Mouse (Mus musculus) erythroblast, embryonic 14.5 days (primary cell): ENCODE measurements at regions not wholly inside any gene's neighbourhood (a gene's known extent, or its start where the extent isn't known, plus 50 kb on each side); places are given as distances from the start of the nearest gene placed in this dataset.

Experiments used
- H3K27me3 ChIP-seq: 2 replicates; pipeline ENCODE4 v1.6.1; 2012; ENCODE audit warnings: inconsistent platforms; ENCODE audit not compliant: control insufficient read depth
- H3K36me3 ChIP-seq: 2 replicates; pipeline ENCODE4 v1.6.1; 2012; ENCODE audit warnings: mild to moderate bottlenecking, inconsistent platforms; ENCODE audit not compliant: control insufficient read depth
- H3K4me1 ChIP-seq: 2 replicates; pipeline ENCODE4 v1.6.1; 2012; ENCODE audit warnings: inconsistent platforms; ENCODE audit not compliant: control insufficient read depth
- H3K4me3 ChIP-seq: replicated peaks from 2 replicates; pipeline ENCODE3; 2012; ENCODE audit warnings: moderate library complexity, mild to moderate bottlenecking, inconsistent platforms
- H3K9me3 ChIP-seq: 2 replicates; pipeline ENCODE4 v1.6.1; 2012; ENCODE audit warnings: low read length, inconsistent platforms, mixed read lengths; ENCODE audit not compliant: control insufficient read depth
- GATA1 ChIP-seq: IDR thresholded peaks from 2 replicates; pipeline ENCODE4 v1.6.1; 2012; ENCODE audit warnings: low read length, inconsistent platforms, mixed read lengths
- TAL1 ChIP-seq: IDR thresholded peaks from 3 replicates; pipeline ENCODE4 v1.6.1; 2012; ENCODE audit warnings: low read length, inconsistent platforms, mixed read lengths

- TF ChIP-seq TAL1 (no peak), GATA1 (no peak)
- peaks cover 3% of the 10 kb centered on the region; the same call in 1 of the 2 replicates for H3K9me3 ChIP-seq
- no peaks in the 10 kb centered on the region for H3K4me1 ChIP-seq
- no peaks in the 10 kb centered on the region for H3K36me3 ChIP-seq
- H3K4me3 ChIP-seq, result no peak overlapping the region
- no peaks in the 10 kb centered on the region for H3K27me3 ChIP-seq
Measured at GRCm38 (mm10) chr10:117535843-117536242, 93.5 kb upstream of the Cpm start.

DNA sequence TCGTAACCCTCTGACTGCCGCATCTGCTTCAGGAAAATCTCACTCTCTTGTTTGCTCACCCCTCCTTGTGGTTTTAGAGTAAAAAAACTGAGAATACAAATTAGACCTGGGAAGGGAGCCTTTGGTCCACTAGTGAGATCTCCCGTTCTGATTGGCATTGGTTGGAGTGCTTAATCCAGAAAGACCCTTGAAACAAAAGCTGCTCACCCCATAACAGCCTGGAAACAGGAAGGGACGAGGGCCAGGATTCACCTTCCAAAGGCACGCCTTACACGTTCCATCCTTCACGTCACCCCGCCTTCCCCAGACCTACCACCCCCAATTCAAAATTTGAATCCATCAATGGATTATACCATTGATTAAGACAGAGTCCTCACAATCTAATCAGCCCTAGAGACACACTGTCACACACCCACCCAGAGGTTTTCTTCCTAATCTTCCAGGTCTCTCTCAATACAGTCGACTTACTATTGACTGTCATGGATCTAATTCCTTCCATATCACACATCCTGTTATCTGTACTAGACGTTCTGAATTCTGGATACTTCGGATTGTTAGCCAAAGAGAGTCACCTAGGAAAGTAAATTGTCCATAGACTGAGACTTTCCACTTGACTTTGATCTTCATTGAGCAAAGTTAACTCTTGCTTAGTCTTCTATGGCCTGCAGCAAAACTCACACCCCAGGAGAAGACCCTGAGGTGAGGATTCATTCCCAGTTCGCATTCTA lies 94.1 kb upstream of the Cpm start:
- Histone ChIP-seq H3K4me1 (no peaks in the 10 kb centered on the region), H3K36me3 (no peaks in the 10 kb centered on the region), H3K9me3 (peaks cover 3% of the 10 kb centered on the region; the same call in 1 of the 2 replicates), H3K27me3 (no peaks in the 10 kb centered on the region), H3K4me3 (no peak overlapping the region)
- TF ChIP-seq TAL1 (no peak), GATA1 (no peak)

DNA sequence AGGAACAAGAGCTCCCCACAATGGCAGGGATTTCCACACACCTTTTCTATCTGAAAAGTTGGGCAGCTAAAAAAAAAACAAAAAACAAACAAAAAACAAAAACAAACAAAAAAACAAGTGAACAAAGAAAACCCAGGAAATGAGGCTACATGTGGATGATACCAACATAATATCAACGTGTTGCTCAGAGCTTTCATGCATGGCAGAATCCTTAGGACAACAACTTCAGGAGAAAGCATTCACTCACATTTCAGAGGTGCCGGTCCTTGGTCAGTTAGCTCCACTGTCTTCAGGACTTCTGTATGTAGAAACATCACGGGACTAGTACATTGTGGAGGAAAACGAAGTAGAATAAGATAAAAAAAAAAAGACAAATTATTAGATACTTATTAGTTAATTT lies 94.8 kb upstream of the Cpm start:
- no peaks in the 10 kb centered on the region for H3K36me3 ChIP-seq
- H3K4me3 ChIP-seq, result no peak overlapping the region
- peaks cover 3% of the 10 kb centered on the region; the same call in 1 of the 2 replicates for H3K9me3 ChIP-seq
- TF ChIP-seq TAL1 (no peak), GATA1 (no peak)
- no peaks in the 10 kb centered on the region for H3K4me1 ChIP-seq
- H3K27me3 ChIP-seq, result no peaks in the 10 kb centered on the region

DNA sequence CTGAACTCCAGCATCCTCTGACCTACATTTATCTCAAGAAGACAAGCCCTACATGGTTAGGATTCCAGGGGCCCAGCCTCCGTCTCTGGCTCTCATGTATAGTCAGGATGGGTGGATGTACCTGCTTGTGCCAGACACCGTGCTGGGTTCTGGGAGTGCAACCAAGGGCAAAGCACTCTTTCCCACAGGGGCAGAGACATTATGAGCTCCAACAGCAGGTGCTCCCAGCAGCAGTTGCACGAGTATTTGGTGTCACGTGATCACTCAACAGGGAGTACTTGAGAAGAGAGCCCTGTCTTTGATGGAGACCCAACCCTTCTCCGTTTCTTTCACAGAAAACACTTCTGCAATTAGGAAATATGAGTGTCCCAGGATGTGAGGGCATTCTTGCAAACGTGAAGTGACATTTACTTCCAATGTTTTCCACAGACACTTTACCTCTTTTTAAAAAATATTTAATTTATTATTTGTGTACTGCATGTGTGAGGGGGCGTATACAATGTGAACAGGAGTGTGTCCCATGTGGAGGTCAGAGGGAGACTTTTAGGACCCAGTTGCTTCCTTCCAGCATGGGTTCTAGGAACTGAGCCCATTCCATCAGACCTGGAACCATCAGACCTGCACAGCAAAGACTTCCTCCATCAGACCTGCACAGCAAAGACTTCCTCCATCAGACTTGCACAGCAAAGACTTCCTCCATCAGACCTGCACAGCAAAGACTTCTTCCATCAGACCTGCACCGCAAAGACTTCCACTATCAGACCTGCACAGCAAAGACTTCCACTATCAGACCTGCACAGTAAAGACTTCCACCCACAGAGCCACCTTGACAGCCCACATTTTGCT lies 95.5 kb upstream of the Cpm start:
- Histone ChIP-seq H3K4me1 (no peaks in the 10 kb centered on the region), H3K9me3 (peaks cover 3% of the 10 kb centered on the region; the same call in 1 of the 2 replicates), H3K27me3 (no peaks in the 10 kb centered on the region), H3K36me3 (no peaks in the 10 kb centered on the region), H3K4me3 (no peak overlapping the region)
- no peak for TF ChIP-seq GATA1

DNA sequence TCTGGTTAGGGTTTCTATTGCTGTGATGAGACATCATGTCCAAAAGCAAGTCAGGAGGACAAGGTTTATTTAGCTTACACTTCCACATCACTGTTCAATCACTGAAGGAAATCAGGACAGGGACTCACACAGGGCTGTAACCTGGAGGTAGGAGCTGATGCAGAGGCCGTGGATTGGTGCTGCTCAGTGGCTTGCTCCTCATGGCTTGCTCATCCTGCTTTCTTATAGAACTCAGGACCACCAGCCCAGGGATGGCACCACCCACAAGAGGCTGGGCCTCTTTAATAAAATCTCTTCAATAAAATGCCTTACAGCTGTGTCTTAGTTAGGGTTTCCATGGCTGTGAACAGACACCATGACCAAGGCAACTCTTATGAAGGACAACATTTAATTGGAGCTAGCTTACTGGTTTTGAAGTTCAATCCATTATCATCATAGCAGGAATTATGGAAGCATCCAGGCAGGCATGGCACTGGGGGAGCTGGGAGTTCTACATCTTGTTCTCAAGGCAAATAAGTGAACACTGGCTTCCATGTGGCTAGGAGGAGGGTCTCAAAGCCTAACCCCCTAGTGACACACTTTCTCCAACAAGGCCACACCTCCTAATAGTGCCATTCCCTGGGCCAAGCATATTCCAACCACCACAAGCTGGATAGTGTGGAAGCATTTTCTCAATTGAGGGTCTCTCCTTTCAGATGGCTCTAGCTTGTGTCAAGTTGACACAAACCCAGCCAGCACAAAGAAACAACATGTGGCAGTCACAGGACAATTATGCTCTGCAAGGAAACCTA lies 96.4 kb upstream of the Cpm start:
- Histone ChIP-seq H3K27me3 (no peaks in the 10 kb centered on the region), H3K4me1 (no peaks in the 10 kb centered on the region), H3K4me3 (no peak overlapping the region), H3K36me3 (no peaks in the 10 kb centered on the region), H3K9me3 (peaks cover 3% of the 10 kb centered on the region; the same call in 1 of the 2 replicates)
- no peak for TF ChIP-seq GATA1
- no peak for TF ChIP-seq TAL1

DNA sequence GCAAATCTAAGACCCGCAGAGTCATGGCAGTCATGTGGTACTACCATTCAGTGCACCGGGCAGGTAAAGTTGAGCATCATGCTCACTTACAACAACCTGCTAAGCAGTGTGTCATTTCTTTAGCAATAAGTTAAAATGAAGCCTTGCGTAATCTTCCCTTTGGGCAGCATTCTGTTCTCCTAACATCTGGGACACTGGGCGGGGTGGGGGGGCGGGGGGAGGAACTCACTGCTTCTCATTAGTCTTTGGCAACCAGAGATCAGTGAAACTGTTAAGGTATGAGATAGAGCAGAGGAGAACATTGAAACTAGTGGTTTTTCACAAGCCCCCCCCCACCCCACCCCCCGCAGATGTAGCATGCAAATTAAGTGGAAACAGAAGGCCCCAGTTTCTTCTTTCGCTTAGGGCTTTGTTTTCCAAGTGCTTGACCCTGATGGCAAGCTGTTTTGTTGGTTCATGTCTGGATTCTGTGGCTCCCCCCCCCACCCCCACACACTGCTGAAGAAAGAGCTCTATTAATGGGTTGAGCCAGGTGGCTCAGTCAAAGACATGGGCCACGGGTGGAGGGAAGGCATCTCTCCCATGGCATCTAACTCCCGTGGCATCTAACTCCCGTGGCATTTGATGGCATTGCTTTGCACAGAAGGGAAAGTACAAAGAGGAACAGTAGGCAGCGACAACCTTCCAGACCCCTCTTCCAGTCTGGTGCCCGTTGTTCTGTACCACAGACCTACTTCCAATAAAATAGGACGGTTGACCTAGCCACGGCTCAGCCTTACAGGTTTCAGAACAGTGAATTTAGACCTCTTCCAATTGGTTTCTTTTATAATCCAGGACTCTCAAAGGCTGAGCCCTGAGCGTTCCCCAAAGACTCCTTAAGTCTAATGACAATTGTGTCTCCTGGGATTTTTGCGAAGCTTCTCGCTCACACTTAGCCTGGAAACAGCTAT lies 97.2 kb upstream of the Cpm start:
- peaks cover under 1% of the 10 kb centered on the region; the same call in 1 of the 2 replicates for H3K9me3 ChIP-seq
- no peak for TF ChIP-seq GATA1
- TF ChIP-seq TAL1, result no peak
- H3K4me1 ChIP-seq, result no peaks in the 10 kb centered on the region
- no peaks in the 10 kb centered on the region for H3K36me3 ChIP-seq
- H3K27me3 ChIP-seq, result no peaks in the 10 kb centered on the region
- H3K4me3 ChIP-seq, result no peak overlapping the region

- no peaks in the 10 kb centered on the region for H3K9me3 ChIP-seq
- H3K36me3 ChIP-seq, result no peaks in the 10 kb centered on the region
- TF ChIP-seq GATA1, result no peak
- no peak for TF ChIP-seq TAL1
Measured at GRCm38 (mm10) chr10:117530859-117531602, 98.3 kb upstream of the Cpm start.

More at GRCm38 (mm10) chr10:117530859-117531602, 98.3 kb upstream of the Cpm start:
- Histone ChIP-seq H3K4me3 (no peak overlapping the region), H3K4me1 (no peaks in the 10 kb centered on the region), H3K27me3 (no peaks in the 10 kb centered on the region)
